Mouse (Mus musculus) adrenal gland, postnatal 14 days (tissue): ENCODE results near the gene Elovl3. TPM values are rescaled to one million over a fixed set of nuclear protein-coding genes. Genes with fewer than 3 reads are reported as not detected.
"Not testable (repeated sequence)": the region's sequence is repeated elsewhere in the genome, so short reads cannot be mapped to it uniquely, and the experiment has no call there.

Experiments
- DNase-seq: peaks from one replicate; pipeline ENCODE4 v3.0.0; 2021; ENCODE audit warnings: mixed read lengths
- total RNA-seq: library from RNA; stranded (reverse); gene quantifications from 2 replicates; pipeline ENCODE4 v1.2.3, GENCODE M21; 2021

Gene Elovl3
- total RNA-seq, 1 experiment from 2014 or later = 8.7 TPM

- peak; percentile 62 for DNase-seq
Observed at GRCm38 (mm10) chr19:46135789-46136638, 4.3 kb downstream of the Elovl3 start.

- DNase-seq = peak; percentile 91
Observed at GRCm38 (mm10) chr19:46136639-46137580, 5.2 kb downstream of the Elovl3 start.

GRCm38 (mm10) chr19:46140324-46140723 lies 8.6 kb downstream of the Elovl3 start:
- DNase-seq = no peak

- DNase-seq = no peak
Observed at GRCm38 (mm10) chr19:46141091-46141490, 9.4 kb downstream of the Elovl3 start.

- peak; percentile 47 for DNase-seq
Observed at GRCm38 (mm10) chr19:46147511-46148371, 16.0 kb downstream of the Elovl3 start, which contains the start of gene Pitx3. Pitx3 (minus strand) TSS chr19:46148326.

- DNase-seq = peak; percentile 96
Observed at GRCm38 (mm10) chr19:46148372-46148760, 16.7 kb downstream of the Elovl3 start.

GRCm38 (mm10) chr19:46149091-46149490 lies 17.4 kb downstream of the Elovl3 start:
- no peak for DNase-seq

GRCm38 (mm10) chr19:46152127-46152803 lies 20.6 kb downstream of the Elovl3 start, which contains the start of gene Gbf1:
Gbf1 (plus strand) TSS chr19:46152509.
- peak; percentile 95 for DNase-seq

- no peak for DNase-seq
Observed at GRCm38 (mm10) chr19:46165950-46166349, 34.3 kb downstream of the Elovl3 start.

GRCm38 (mm10) chr19:46167169-46167568 lies 35.5 kb downstream of the Elovl3 start:
- not testable (repeated sequence) for DNase-seq

GRCm38 (mm10) chr19:46169396-46169795 lies 37.7 kb downstream of the Elovl3 start:
- DNase-seq = no peak

GRCm38 (mm10) chr19:46169913-46170312 lies 38.2 kb downstream of the Elovl3 start:
- DNase-seq = no peak

GRCm38 (mm10) chr19:46172541-46172940 lies 40.8 kb downstream of the Elovl3 start:
- DNase-seq = no peak

GRCm38 (mm10) chr19:46175173-46175572 lies 43.5 kb downstream of the Elovl3 start:
- no peak for DNase-seq

- DNase-seq = no peak
Observed at GRCm38 (mm10) chr19:46177046-46177445, 45.3 kb downstream of the Elovl3 start.

- DNase-seq = no peak
Observed at GRCm38 (mm10) chr19:46180274-46180673, 48.6 kb downstream of the Elovl3 start.

GRCm38 (mm10) chr19:46182241-46182640 lies 50.5 kb downstream of the Elovl3 start:
- DNase-seq = peak; percentile 10
